Mouse (Mus musculus) ES-E14 (cell line): ENCODE data around the gene Gm6904. TPM values are rescaled to one million over a fixed set of nuclear protein-coding genes. Genes with fewer than 3 reads are reported as not detected.

ENCODE experiments used
- DNase-seq: peaks from one replicate; pipeline ENCODE4 v3.0.0-alpha.2; 2013; ENCODE audit warnings: low read depth, low spot score
- H3K27ac ChIP-seq: 2 replicates; pipeline ENCODE4 v1.5.1; 2012; ENCODE audit warnings: low read depth, mild to moderate bottlenecking, low read length, moderate library complexity, mixed read lengths; ENCODE audit not compliant: poor library complexity, insufficient read depth, severe bottlenecking
- H3K36me3 ChIP-seq: 2 replicates; pipeline ENCODE4 v1.6.1; 2012; ENCODE audit warnings: mild to moderate bottlenecking, low read length, moderate library complexity, mixed read lengths; ENCODE audit not compliant: control insufficient read depth, poor library complexity, insufficient read depth, severe bottlenecking
- H3K4me1 ChIP-seq, 2 experiments: fragments of 150-350 bp in 1 of 2; sonication (generic) in 1 of 2; 2 replicates each; pipeline ENCODE4 v1.6.1; 2012; ENCODE audit warnings: low read length in 2 of 2, mild to moderate bottlenecking in 1 of 2, mixed read lengths in 1 of 2; ENCODE audit not compliant: control insufficient read depth in 2 of 2, insufficient read depth in 2 of 2, poor library complexity in 1 of 2
- H3K4me3 ChIP-seq, 2 experiments: fragments of 150-350 bp in 1 of 2; sonication (generic) in 1 of 2; 2 replicates each; pipeline ENCODE4 v1.5.1; 2012; ENCODE audit warnings: low read length in 2 of 2, low read depth in 1 of 2, mild to moderate bottlenecking in 1 of 2, mixed read lengths in 1 of 2; ENCODE audit not compliant: insufficient read depth in 1 of 2, poor library complexity in 1 of 2, severe bottlenecking in 1 of 2
- H3K9ac ChIP-seq: 2 replicates; pipeline ENCODE4 v1.6.1; 2012; ENCODE audit warnings: low read depth, mild to moderate bottlenecking, low read length, mixed read lengths; ENCODE audit not compliant: poor library complexity, insufficient read depth, severe bottlenecking
- H3K9me3 ChIP-seq: fragments of 150-350 bp; sonication (generic); 2 replicates; pipeline ENCODE4 v1.6.1; 2012; ENCODE audit warnings: low read depth, mild to moderate bottlenecking, low read length; ENCODE audit not compliant: control insufficient read depth, insufficient read depth
- CHD2 ChIP-seq: IDR thresholded peaks from 2 replicates; pipeline ENCODE4 v1.6.1; 2014; ENCODE audit warnings: mild to moderate bottlenecking, low read depth, low read length, inconsistent platforms
- HCFC1 ChIP-seq: IDR thresholded peaks from 2 replicates; pipeline ENCODE4 v1.6.1; 2012; ENCODE audit warnings: low read length, inconsistent platforms, borderline replicate concordance; ENCODE audit not compliant: insufficient read depth
- MAFK ChIP-seq: IDR thresholded peaks from 2 replicates; pipeline ENCODE4 v1.6.1; 2014; ENCODE audit warnings: mild to moderate bottlenecking, low read depth, low read length, inconsistent platforms; ENCODE audit not compliant: insufficient read depth
- ZC3H11A ChIP-seq: IDR thresholded peaks from 2 replicates; pipeline ENCODE4 v1.6.1; 2012; ENCODE audit warnings: low read depth, mild to moderate bottlenecking, inconsistent platforms, low read length, borderline replicate concordance
- ZNF384 ChIP-seq: IDR thresholded peaks from 2 replicates; pipeline ENCODE4 v1.6.1; 2012; ENCODE audit warnings: low read depth, low read length, inconsistent platforms
- in situ Hi-C, 2 experiments: fragments of 600-800 bp; cut with MboI; formaldehyde crosslinking; loops; one replicate each; pipeline ENCODE4 v1.15.1; 2025; ENCODE audit warnings: low sequenced_read_pairs in 2 of 2, inconsistent platforms in 1 of 2; ENCODE audit not compliant: unreplicated experiment in 2 of 2
- total RNA-seq: library from RNA; depleted of rRNA; stranded (reverse); fragments of 300-350 nt; gene quantifications from 2 replicates; pipeline ENCODE4 v1.2.3, GENCODE M21; 2012

The Gm6904 gene
- total RNA-seq, 1 experiment = not detected

- no peak for DNase-seq
- H3K27ac ChIP-seq = no peak overlapping the region
- H3K4me1 ChIP-seq = no peaks in the 10 kb centered on the region
- no peaks in the 10 kb centered on the region for H3K9me3 ChIP-seq
- H3K36me3 ChIP-seq = peaks cover 12% of the 10 kb centered on the region
- in situ Hi-C loops = no loop called here
- no peak overlapping the region for H3K4me3 ChIP-seq
- H3K9ac ChIP-seq = no peak overlapping the region
- TF ChIP-seq MAFK = no peak
Measured at GRCm38 (mm10) chr14:59219241-59219640, 40.8 kb downstream of the Gm6904 start.

- Histone ChIP-seq H3K4me1 (peaks cover 6 to 10% of the 10 kb centered on the region in 2 experiments), H3K9ac (no peak overlapping the region), H3K4me3 (no peak overlapping the region), H3K27ac (no peak overlapping the region), H3K9me3 (no peaks in the 10 kb centered on the region), H3K36me3 (peaks cover 2% of the 10 kb centered on the region)
- in situ Hi-C loops = no loop called here
- TF ChIP-seq HCFC1 = no peak
- TF ChIP-seq ZC3H11A = no peak
- no peak for TF ChIP-seq MAFK
- TF ChIP-seq ZNF384 = no peak
- no peak for TF ChIP-seq CHD2
- DNase-seq = no peak
Measured at GRCm38 (mm10) chr14:59209816-59210215, 50.2 kb downstream of the Gm6904 start.

GRCm38 (mm10) chr14:59209003-59209402 lies 51.0 kb downstream of the Gm6904 start:
- H3K36me3 ChIP-seq = peaks cover 2% of the 10 kb centered on the region
- H3K4me3 ChIP-seq = no peak overlapping the region
- H3K9ac ChIP-seq = no peak overlapping the region
- in situ Hi-C loops = no loop called here
- TF ChIP-seq ZC3H11A = no peak
- no peak for TF ChIP-seq CHD2
- no peak for TF ChIP-seq ZNF384
- no peak for TF ChIP-seq MAFK
- no peak for TF ChIP-seq HCFC1
- no peaks in the 10 kb centered on the region for H3K9me3 ChIP-seq
- DNase-seq = no peak
- H3K4me1 ChIP-seq = peaks cover 6 to 10% of the 10 kb centered on the region in 2 experiments
- no peak overlapping the region for H3K27ac ChIP-seq

GRCm38 (mm10) chr14:59205976-59206583 lies 53.9 kb downstream of the Gm6904 start:
- DNase-seq = no peak
- Histone ChIP-seq H3K4me1 (peaks cover 8 to 15% of the 10 kb centered on the region in 2 experiments), H3K36me3 (no peaks in the 10 kb centered on the region; the same call in 1 of the 2 replicates), H3K9ac (no peak overlapping the region; the same call in 1 of the 2 replicates), H3K27ac (no peak overlapping the region), H3K9me3 (no peaks in the 10 kb centered on the region), H3K4me3 (peak overlapping the region in 1 of 2 experiments; percentile 35; a peak in 1 of 4 replicates)
- no peak for TF ChIP-seq ZC3H11A
- 0 out of 2 replicates have a peak, but pooled peaks have one; percentile 2 for TF ChIP-seq MAFK
- in situ Hi-C loops = no loop called here

GRCm38 (mm10) chr14:59205461-59205860 lies 54.6 kb downstream of the Gm6904 start:
- H3K4me1 ChIP-seq = peaks cover 8 to 15% of the 10 kb centered on the region in 2 experiments

More at GRCm38 (mm10) chr14:59205461-59205860, 54.6 kb downstream of the Gm6904 start:
- no peak overlapping the region for H3K27ac ChIP-seq
- H3K9ac ChIP-seq = no peak overlapping the region
- no peaks in the 10 kb centered on the region for H3K9me3 ChIP-seq
- TF ChIP-seq MAFK (no peak), HCFC1 (no peak), ZNF384 (no peak), CHD2 (no peak), ZC3H11A (no peak)
- H3K36me3 ChIP-seq = no peaks in the 10 kb centered on the region
- in situ Hi-C loops = no loop called here
- no peak overlapping the region for H3K4me3 ChIP-seq
- DNase-seq = no peak
